Mouse (Mus musculus) myocyte (in vitro differentiated cells): Measurements from ENCODE around the gene Ccdc27. TPM values are rescaled to one million over a fixed set of nuclear protein-coding genes. Genes with fewer than 3 reads are reported as not detected.

Source experiments
- H3K27me3 ChIP-seq: one replicate; pipeline ENCODE4 v1.6.1; 2011; ENCODE audit not compliant: control insufficient read depth, insufficient read depth, insufficient read length
- H3K36me3 ChIP-seq: one replicate; pipeline ENCODE4 v1.6.1; 2011; ENCODE audit not compliant: control insufficient read depth, insufficient read depth
- H3K4me2 ChIP-seq: one replicate; pipeline ENCODE4 v1.6.1; 2011; ENCODE audit warnings: low read depth, control low read depth
- H3K4me3 ChIP-seq: one replicate; pipeline ENCODE4 v1.5.1; 2011; ENCODE audit warnings: mild to moderate bottlenecking, control low read depth, moderate library complexity
- H3K79me2 ChIP-seq: one replicate; pipeline ENCODE4 v1.6.1; 2011; ENCODE audit not compliant: control insufficient read depth, insufficient read depth
- H3ac ChIP-seq: one replicate; pipeline ENCODE4 v1.6.1; 2011; ENCODE audit not compliant: control insufficient read depth, insufficient read length
- CEBPB ChIP-seq: IDR thresholded peaks from 2 replicates; pipeline ENCODE4 v1.6.1; 2011; ENCODE audit warnings: mild to moderate bottlenecking, moderate library complexity; ENCODE audit not compliant: poor library complexity, insufficient read depth, severe bottlenecking
- E2F4 ChIP-seq: IDR thresholded peaks from one replicate; pipeline ENCODE4 v1.6.1; 2011; ENCODE audit warnings: mild to moderate bottlenecking, control low read depth, moderate library complexity; ENCODE audit not compliant: insufficient read depth
- MAX ChIP-seq: IDR thresholded peaks from one replicate; pipeline ENCODE4 v1.6.1; 2011; ENCODE audit warnings: low read depth, mild to moderate bottlenecking, control low read depth
- MYOD1 ChIP-seq, 3 experiments: IDR thresholded peaks; one replicate each; pipeline ENCODE4 v1.6.1; 2011; ENCODE audit warnings: control low read depth in 2 of 3, low read depth in 2 of 3, mild to moderate bottlenecking in 2 of 3, moderate library complexity in 1 of 3; ENCODE audit not compliant: insufficient read length in 2 of 3, control insufficient read depth in 1 of 3
- MYOG ChIP-seq, 3 experiments: IDR thresholded peaks; one replicate each; pipeline ENCODE4 v1.6.1; 2011; ENCODE audit warnings: control low read depth in 2 of 3, low read depth in 2 of 3, mild to moderate bottlenecking in 2 of 3; ENCODE audit not compliant: insufficient read length in 2 of 3, control insufficient read depth in 1 of 3, insufficient read depth in 1 of 3
- POLR2A ChIP-seq: IDR thresholded peaks from one replicate; pipeline ENCODE4 v1.6.1; 2011; ENCODE audit warnings: low read depth, mild to moderate bottlenecking, control low read depth, moderate library complexity; ENCODE audit not compliant: insufficient read length
- POLR2AphosphoS2 ChIP-seq: IDR thresholded peaks from one replicate; pipeline ENCODE4 v1.6.1; 2011; ENCODE audit warnings: low read depth, control low read depth; ENCODE audit not compliant: insufficient read length
- REST ChIP-seq: IDR thresholded peaks from one replicate; pipeline ENCODE4 v1.6.1; 2011; ENCODE audit warnings: mild to moderate bottlenecking, control low read depth, moderate library complexity; ENCODE audit not compliant: insufficient read depth, insufficient read length
- SRF ChIP-seq: IDR thresholded peaks from one replicate; pipeline ENCODE4 v1.6.1; 2011; ENCODE audit warnings: low read depth; ENCODE audit not compliant: control insufficient read depth, insufficient read length
- TCF12 ChIP-seq: IDR thresholded peaks from one replicate; pipeline ENCODE4 v1.6.1; 2011; ENCODE audit warnings: mild to moderate bottlenecking, control low read depth; ENCODE audit not compliant: poor library complexity, insufficient read depth, severe bottlenecking
- TCF3 ChIP-seq: IDR thresholded peaks from one replicate; pipeline ENCODE4 v1.6.1; 2011; ENCODE audit warnings: low read depth, control low read depth; ENCODE audit not compliant: insufficient read length
- USF1 ChIP-seq: IDR thresholded peaks from one replicate; pipeline ENCODE4 v1.6.1; 2011; ENCODE audit warnings: low read depth, mild to moderate bottlenecking, control low read depth, moderate library complexity
- polyA plus RNA-seq: library from polyadenylated mRNA; unstranded; fragments of >200 nt; fragmentation: generic; extraction: Trizol; gene quantifications from one replicate; pipeline ENCODE4 v1.2.1, GENCODE M21; 2012; ENCODE audit warnings: missing spikeins

The Ccdc27 gene
- polyA plus RNA-seq, 1 experiment, result not detected

GRCm38 (mm10) chr4:154064827-154065773, 22.6 kb upstream of the Ccdc27 start:
- Histone ChIP-seq H3K4me3 (no peak overlapping the region), H3K4me2 (no peak overlapping the region), H3K36me3 (no peaks in the 10 kb centered on the region), H3ac (no peak overlapping the region), H3K79me2 (no peaks in the 10 kb centered on the region), H3K27me3 (peaks cover 11% of the 10 kb centered on the region)
- TF ChIP-seq POLR2AphosphoS2, result no peak
- TF ChIP-seq SRF, result no peak
- no peak for TF ChIP-seq E2F4
- no peak for TF ChIP-seq CEBPB
- no peak for TF ChIP-seq MYOD1 (IDR thresholded peaks at IDR 0.05; ENCODE audit: control insufficient read depth in 1 of 3, insufficient read length in 2 of 3, low read depth in 2 of 3)

GRCm38 (mm10) chr4:154057696-154058095, 15.2 kb upstream of the Ccdc27 start:
- Histone ChIP-seq H3K79me2 (no peaks in the 10 kb centered on the region), H3K4me3 (no peak overlapping the region), H3ac (no peak overlapping the region), H3K4me2 (no peak overlapping the region), H3K36me3 (no peaks in the 10 kb centered on the region), H3K27me3 (peaks cover 28% of the 10 kb centered on the region)
- TF ChIP-seq USF1 (no peak), MYOG (IDR thresholded peaks at IDR 0.05; ENCODE audit: control insufficient read depth in 1 of 3, insufficient read depth in 1 of 3, insufficient read length in 2 of 3, low read depth in 2 of 3) (no peak), E2F4 (no peak), TCF3 (no peak), REST (no peak), MYOD1 (IDR thresholded peaks at IDR 0.05; ENCODE audit: control insufficient read depth in 1 of 3, insufficient read length in 2 of 3, low read depth in 2 of 3) (no peak), CEBPB (no peak), POLR2AphosphoS2 (no peak)

GRCm38 (mm10) chr4:154056661-154057060, 14.2 kb upstream of the Ccdc27 start:
- no peak overlapping the region for H3ac ChIP-seq
- no peak overlapping the region for H3K4me3 ChIP-seq

GRCm38 (mm10) chr4:154056046-154056445, 13.6 kb upstream of the Ccdc27 start:
- Histone ChIP-seq H3K79me2 (no peaks in the 10 kb centered on the region), H3ac (no peak overlapping the region), H3K27me3 (peaks cover 22% of the 10 kb centered on the region), H3K36me3 (no peaks in the 10 kb centered on the region), H3K4me3 (no peak overlapping the region), H3K4me2 (no peak overlapping the region)
- TF ChIP-seq CEBPB (no peak), SRF (no peak), POLR2AphosphoS2 (no peak), MAX (no peak), TCF3 (no peak), REST (no peak), TCF12 (no peak), USF1 (no peak), MYOD1 (IDR thresholded peaks at IDR 0.05; ENCODE audit: control insufficient read depth in 1 of 3, insufficient read length in 2 of 3, low read depth in 2 of 3) (no peak), MYOG (IDR thresholded peaks at IDR 0.05; ENCODE audit: control insufficient read depth in 1 of 3, insufficient read depth in 1 of 3, insufficient read length in 2 of 3, low read depth in 2 of 3) (no peak), POLR2A (no peak), E2F4 (no peak)

More at GRCm38 (mm10) chr4:154056661-154057060, 14.2 kb upstream of the Ccdc27 start:
- TF ChIP-seq MAX (no peak), TCF12 (no peak), REST (no peak), MYOD1 (IDR thresholded peaks at IDR 0.05; ENCODE audit: control insufficient read depth in 1 of 3, insufficient read length in 2 of 3, low read depth in 2 of 3) (no peak), POLR2A (no peak), CEBPB (no peak), MYOG (IDR thresholded peaks at IDR 0.05; ENCODE audit: control insufficient read depth in 1 of 3, insufficient read depth in 1 of 3, insufficient read length in 2 of 3, low read depth in 2 of 3) (no peak), E2F4 (no peak), USF1 (no peak), TCF3 (no peak), SRF (no peak), POLR2AphosphoS2 (no peak)
- no peak overlapping the region for H3K4me2 ChIP-seq
- H3K79me2 ChIP-seq, result no peaks in the 10 kb centered on the region
- H3K36me3 ChIP-seq, result no peaks in the 10 kb centered on the region
- peaks cover 22% of the 10 kb centered on the region for H3K27me3 ChIP-seq
